In genomic region chr9:61372510-61372975, GRCm38 (mm10) we compare ENCODE assay signal across 8 mouse cellular contexts. TPM values are rescaled to one million over a fixed set of nuclear protein-coding genes. Genes with fewer than 3 reads are reported as not detected.
A peak's percentile ranks its signal among the peaks of the same experiment; 100 is the strongest.
DNase-seq lines count a peak whose midpoint lies in the region; ATAC-seq and TF ChIP-seq lines count a peak whose summit lies in the region.

No protein-coding gene starts in this region.

- H3K36me3 ChIP-seq in C2C12 (ENCODE audit: control insufficient read depth, insufficient read depth) (peaks cover 21% of the 10 kb centered on the region), myocyte (ENCODE audit: control insufficient read depth, insufficient read depth) (peaks cover 4% of the 10 kb centered on the region)
- no peaks in the 10 kb centered on the region; the same call in 1 of the 2 replicates for H3K36me3 ChIP-seq in limb, embryonic 11.5 days (ENCODE audit: control insufficient read depth, insufficient read depth, low read length)

- TF ChIP-seq CTCF in C2C12 (IDR thresholded peaks at IDR 0.05; ENCODE audit: control insufficient read depth, insufficient read depth, insufficient read length): no peak

- ATAC-seq in erythroblast, adult 5-6 weeks (replicated peaks; ENCODE audit: low FRiP score, poor library complexity, severe bottlenecking): peak; percentile 27
- peak; percentile 18 for ATAC-seq in limb, embryonic 11.5 days (ENCODE audit: insufficient number of reproducible peaks, low FRiP score, low TSS enrichment, low read depth)

- peak overlapping the region; percentile 94 for H3K27ac ChIP-seq in limb, embryonic 11.5 days (replicated peaks; ENCODE audit: low read depth, low read length)

- H3K27me3 ChIP-seq in C2C12 (ENCODE audit: control insufficient read depth, insufficient read depth, insufficient read length) (no peaks in the 10 kb centered on the region), myocyte (ENCODE audit: control insufficient read depth, insufficient read depth, insufficient read length) (no peaks in the 10 kb centered on the region)
- no peaks in the 10 kb centered on the region for H3K27me3 ChIP-seq in limb, embryonic 11.5 days (ENCODE audit: control insufficient read depth, insufficient read depth, low read length)

- H3K9me3 ChIP-seq in limb, embryonic 11.5 days (ENCODE audit: control insufficient read depth, low read length): no peaks in the 10 kb centered on the region

- H3K4me2 ChIP-seq in limb, embryonic 11.5 days (ENCODE audit: low read depth, severe bottlenecking): peak overlapping the region; percentile 88
- peak overlapping the region; percentile 50 for H3K4me2 ChIP-seq in myocyte (ENCODE audit: low read depth)

- peaks cover 27% of the 10 kb centered on the region for H3K79me3 ChIP-seq in C2C12 (ENCODE audit: low read depth)

- DNase-seq in gastrocnemius, postnatal 10 days: peak; percentile 45
- DNase-seq in gastrocnemius, postnatal 14 days: no peak
- no peak for DNase-seq in limb, embryonic 11.5 days (ENCODE audit: low spot score)
- no peak for DNase-seq in adrenal gland, postnatal 4 days (ENCODE audit: low spot score in 2 of 2)
- no peak for DNase-seq in urinary bladder, postnatal 10 days (ENCODE audit: low spot score)

- peak overlapping the region; percentile 99 for H3K9ac ChIP-seq in limb, embryonic 11.5 days (ENCODE audit: low read length)

- intact Hi-C loops in gastrocnemius, postnatal 14 days (cut with DNase I; ENCODE audit: low total_unique reads): no loop called here

- TF ChIP-seq POLR2A in myocyte (IDR thresholded peaks at IDR 0.05; ENCODE audit: insufficient read length, low read depth): no peak

- H3ac ChIP-seq in C2C12 (ENCODE audit: control insufficient read depth, insufficient read length, low read depth) (peak overlapping the region; percentile 85), myocyte (ENCODE audit: control insufficient read depth, insufficient read length) (peak overlapping the region; percentile 86)

- H3K4me3 ChIP-seq in C2C12 (ENCODE audit: insufficient read depth, poor library complexity, severe bottlenecking): peak overlapping the region; percentile 79
- peak overlapping the region; percentile 97 for H3K4me3 ChIP-seq in limb, embryonic 11.5 days (ENCODE audit: low read depth, low read length)
- H3K4me3 ChIP-seq in myocyte: peak overlapping the region; percentile 94

- H3K79me2 ChIP-seq in C2C12 (ENCODE audit: control insufficient read depth, insufficient read depth): peaks cover 52% of the 10 kb centered on the region
- H3K79me2 ChIP-seq in myocyte (ENCODE audit: control insufficient read depth, insufficient read depth): peaks cover 50% of the 10 kb centered on the region

- peaks cover 41% of the 10 kb centered on the region for H3K4me1 ChIP-seq in limb, embryonic 11.5 days (ENCODE audit: control insufficient read depth, insufficient read depth, low read length)

- WGBS in limb, embryonic 11.5 days: 0% methylated on average over 36 of the region's 42 CpGs

TF ChIP-seq in C2C12, 6 proteins besides CTCF, POLR2A, EP300 and RAD21:
- no peak for TF ChIP-seq MYOD1 (IDR thresholded peaks at IDR 0.05; ENCODE audit: control insufficient read depth, insufficient read length, low read depth)
- no peak for TF ChIP-seq FOSL1 (IDR thresholded peaks at IDR 0.05; ENCODE audit: insufficient read depth, low read length, poor library complexity, severe bottlenecking)
- TF ChIP-seq MYOG (IDR thresholded peaks at IDR 0.05; ENCODE audit: control insufficient read depth, extremely low read depth, insufficient read length): no peak
- TF ChIP-seq USF1 (IDR thresholded peaks at IDR 0.05; ENCODE audit: low read depth): no peak
- no peak for TF ChIP-seq MAX (IDR thresholded peaks at IDR 0.05)
- TF ChIP-seq CEBPB (IDR thresholded peaks at IDR 0.05; ENCODE audit: low read depth): no peak

TF ChIP-seq in myocyte, 11 proteins besides CTCF, POLR2A, EP300 and RAD21:
- TF ChIP-seq CEBPB (IDR thresholded peaks at IDR 0.05; ENCODE audit: insufficient read depth, poor library complexity, severe bottlenecking) (no peak), MYOD1 (IDR thresholded peaks at IDR 0.05; ENCODE audit: control insufficient read depth in 1 of 3, insufficient read length in 2 of 3, low read depth in 2 of 3) (no peak), REST (IDR thresholded peaks at IDR 0.05; ENCODE audit: insufficient read depth, insufficient read length) (no peak), TCF12 (IDR thresholded peaks at IDR 0.05; ENCODE audit: insufficient read depth, poor library complexity, severe bottlenecking) (no peak)

RNA-seq across cellular contexts. Expression of gene Tle3, which starts 0.4 kb away (rescaled TPM):
- total RNA-seq in gastrocnemius, postnatal 10 days (2021): 10 to 100 TPM; 20.5 to 25.6 TPM
- total RNA-seq in gastrocnemius, postnatal 14 days (2021): 10 to 100 TPM; 12.5 to 14.2 TPM
- polyA plus RNA-seq in C2C12 (2012; fragmentation: generic; extraction: Trizol) (39.1 TPM), myocyte (2012; fragmentation: generic; extraction: Trizol) (62.1 TPM)
- 10.8 and 24.0 TPM in 2 replicates for total RNA-seq in erythroblast, adult 5-6 weeks (2015; ENCODE audit: low replicate concordance)
- total RNA-seq in erythroblast, adult 5-6 weeks (2017; ENCODE audit: low replicate concordance): 11.6 and 16.6 TPM in 2 replicates
- polyA plus RNA-seq in limb, embryonic 11.5 days (2014; fragmentation: Nextera tagmentation; extraction: Ambion mirVana): 42.8 and 43.4 TPM in 2 replicates
- 100 to 1,000 TPM; 105 to 116 TPM for total RNA-seq in adrenal gland, postnatal 4 days (2021)
